Mouse (Mus musculus) T-helper 17 cell (primary cell): ENCODE data around the gene Lamb1.

ENCODE experiments used
- in situ Hi-C, 2 experiments: fragments of 300-600 bp; cut with MboI, MseI; formaldehyde crosslinking; loops; 1 replicate in 1 of 2; 2 replicates in 1 of 2; pipeline ENCODE4 v1.15.1; 2025; ENCODE audit warnings: high pct_unique_total_duplicates in 2 of 2

Lamb1 gene

DNA sequence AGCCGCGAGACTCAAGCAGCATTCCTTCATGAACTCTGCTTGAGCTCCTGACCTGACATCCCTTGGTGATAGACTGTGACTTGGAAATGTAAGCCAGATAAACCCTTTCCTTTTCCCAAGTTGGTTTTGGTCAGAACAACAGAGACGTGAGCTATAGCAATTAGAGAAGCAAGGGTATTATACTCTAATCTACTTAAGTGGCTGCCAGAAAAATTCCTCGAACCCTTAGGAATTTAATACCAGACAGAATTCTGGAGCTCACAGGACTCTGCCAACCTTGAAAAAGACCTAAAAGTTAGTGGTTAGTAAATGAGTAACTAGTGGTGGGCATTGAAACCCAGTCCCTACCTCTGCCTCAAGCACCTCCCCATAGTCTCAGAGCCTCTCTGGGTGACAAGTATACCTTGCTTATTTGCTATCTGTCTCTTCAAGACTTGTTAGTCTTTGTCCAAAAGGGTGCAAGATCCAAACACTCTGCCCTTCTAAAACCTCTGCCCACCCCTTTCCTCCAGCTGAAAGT is 18.6 kb downstream of the Lamb1 start:
- in situ Hi-C loops = no loop called here

GRCm38 (mm10) chr12:31289046-31289445 is 24.0 kb downstream of the Lamb1 start:
- in situ Hi-C loops = no loop called here

- in situ Hi-C loops = no loop called here
These were observed 25.9 kb downstream of the Lamb1 start for GRCm38 (mm10) chr12:31290951-31291350.

GRCm38 (mm10) chr12:31293361-31294142 is 28.5 kb downstream of the Lamb1 start:
- in situ Hi-C loops = no loop called here

- in situ Hi-C loops = no loop called here
These were observed 29.5 kb downstream of the Lamb1 start for GRCm38 (mm10) chr12:31294526-31294925.

DNA sequence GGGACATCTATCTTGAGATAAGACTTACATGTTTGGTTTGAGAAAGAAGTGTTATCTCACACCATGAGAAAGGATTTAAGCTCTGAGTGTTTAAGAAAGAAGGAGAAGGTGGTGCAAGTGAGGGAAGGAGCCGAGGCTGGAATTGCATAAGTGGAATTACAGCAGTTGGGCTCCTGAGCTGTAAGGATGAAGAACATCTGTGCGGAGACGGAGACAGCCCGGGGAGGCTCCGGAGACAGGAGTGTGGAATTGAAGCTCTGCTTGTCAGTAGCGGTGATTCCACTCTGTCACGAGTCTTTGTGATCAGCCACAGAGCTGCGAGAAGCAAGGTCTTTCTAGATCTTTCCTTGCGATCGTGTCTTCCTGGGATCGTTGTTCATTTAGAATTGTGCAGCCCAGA is 30.0 kb downstream of the Lamb1 start:
- in situ Hi-C loops = no loop called here

DNA sequence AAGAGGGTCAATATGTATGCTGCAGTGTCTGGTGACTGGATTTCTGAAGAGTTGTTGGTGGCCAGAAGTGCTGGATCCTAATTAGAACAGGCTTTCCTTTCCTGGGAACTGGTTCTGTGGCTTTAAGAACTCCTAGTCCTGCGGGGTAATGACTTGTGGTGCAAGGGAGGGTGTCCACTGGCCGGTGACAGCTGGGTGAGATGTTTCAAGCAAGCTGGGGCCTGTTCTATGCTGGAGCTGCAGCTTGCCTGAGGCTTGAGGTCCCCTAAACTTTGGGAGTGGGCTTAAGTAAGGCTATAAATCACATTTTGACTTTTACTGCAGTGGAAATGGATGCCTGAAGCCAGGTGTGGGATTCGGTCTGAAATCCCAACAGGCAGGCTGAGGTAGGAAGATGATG is 30.5 kb downstream of the Lamb1 start:
- in situ Hi-C loops = no loop called here

- in situ Hi-C loops = no loop called here
These were observed 31.1 kb downstream of the Lamb1 start for GRCm38 (mm10) chr12:31296097-31296496.

GRCm38 (mm10) chr12:31298122-31298521 is 33.1 kb downstream of the Lamb1 start:
- in situ Hi-C loops = no loop called here

GRCm38 (mm10) chr12:31298530-31298929 is 33.5 kb downstream of the Lamb1 start:
- in situ Hi-C loops = no loop called here

DNA sequence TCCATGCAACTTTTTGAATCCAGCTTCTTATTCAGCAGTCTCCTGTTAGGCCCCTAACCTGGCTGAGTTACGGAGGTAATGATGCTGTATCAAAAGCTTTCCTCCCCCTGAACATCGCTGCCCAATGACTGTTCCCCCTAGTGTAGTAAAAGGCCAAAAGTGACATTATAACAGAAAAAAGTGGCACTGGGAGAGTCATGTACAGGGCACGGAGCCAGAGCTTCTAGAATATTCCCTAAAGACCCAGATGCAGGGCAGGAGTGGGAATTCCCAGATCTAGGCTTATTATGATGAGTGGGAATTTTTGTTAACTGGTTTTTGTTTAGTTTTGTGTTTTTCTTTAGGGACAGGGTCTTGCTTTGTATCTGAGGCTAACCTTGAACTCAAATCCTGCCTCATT is 34.1 kb downstream of the Lamb1 start:
- in situ Hi-C loops = no loop called here

DNA sequence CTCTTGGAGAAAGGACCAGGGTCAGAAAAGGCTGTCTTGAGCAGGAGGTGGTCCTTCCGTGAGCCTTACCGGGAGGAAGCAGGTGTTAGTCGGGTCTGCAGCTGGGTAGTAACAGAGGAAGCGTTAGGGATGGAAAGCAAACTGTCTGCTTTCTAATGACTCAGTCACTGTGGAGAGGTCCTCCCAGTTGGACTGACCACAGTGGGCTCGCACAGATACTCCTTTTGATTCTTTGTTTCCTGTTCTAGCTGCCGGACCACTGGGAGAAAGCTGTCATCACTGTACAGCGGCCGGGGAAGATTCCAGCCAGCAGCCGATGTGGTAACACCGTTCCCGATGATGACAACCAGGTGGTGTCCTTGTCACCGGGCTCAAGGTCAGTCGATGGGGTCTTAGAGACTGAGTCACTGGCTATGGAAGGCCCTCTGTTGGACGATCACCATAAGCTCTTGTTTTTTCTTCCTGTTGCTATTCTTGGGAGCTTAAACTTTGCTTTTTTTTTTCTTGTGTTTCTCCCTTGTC is 34.7 kb downstream of the Lamb1 start:
- in situ Hi-C loops = no loop called here

GRCm38 (mm10) chr12:31300276-31300675 is 35.2 kb downstream of the Lamb1 start:
- in situ Hi-C loops = no loop called here

DNA sequence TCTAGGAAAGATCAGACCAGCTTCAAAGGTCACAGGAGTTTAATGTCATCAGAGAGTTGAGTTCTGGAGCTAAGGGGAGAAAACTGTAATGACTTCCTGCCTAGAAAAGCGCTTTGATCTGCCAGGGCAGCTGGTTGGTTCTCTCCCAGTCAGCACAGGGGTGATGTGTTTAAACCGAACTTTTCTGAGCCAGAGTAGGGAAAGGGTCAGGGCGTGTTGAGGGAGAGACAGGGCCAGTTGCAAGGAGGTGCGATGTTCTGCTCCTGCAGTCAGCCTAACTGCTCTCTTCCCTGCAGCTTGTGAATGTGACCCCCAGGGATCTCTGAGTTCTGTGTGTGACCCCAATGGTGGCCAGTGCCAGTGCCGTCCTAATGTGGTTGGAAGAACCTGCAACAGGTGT is 37.2 kb downstream of the Lamb1 start:
- in situ Hi-C loops = no loop called here

DNA sequence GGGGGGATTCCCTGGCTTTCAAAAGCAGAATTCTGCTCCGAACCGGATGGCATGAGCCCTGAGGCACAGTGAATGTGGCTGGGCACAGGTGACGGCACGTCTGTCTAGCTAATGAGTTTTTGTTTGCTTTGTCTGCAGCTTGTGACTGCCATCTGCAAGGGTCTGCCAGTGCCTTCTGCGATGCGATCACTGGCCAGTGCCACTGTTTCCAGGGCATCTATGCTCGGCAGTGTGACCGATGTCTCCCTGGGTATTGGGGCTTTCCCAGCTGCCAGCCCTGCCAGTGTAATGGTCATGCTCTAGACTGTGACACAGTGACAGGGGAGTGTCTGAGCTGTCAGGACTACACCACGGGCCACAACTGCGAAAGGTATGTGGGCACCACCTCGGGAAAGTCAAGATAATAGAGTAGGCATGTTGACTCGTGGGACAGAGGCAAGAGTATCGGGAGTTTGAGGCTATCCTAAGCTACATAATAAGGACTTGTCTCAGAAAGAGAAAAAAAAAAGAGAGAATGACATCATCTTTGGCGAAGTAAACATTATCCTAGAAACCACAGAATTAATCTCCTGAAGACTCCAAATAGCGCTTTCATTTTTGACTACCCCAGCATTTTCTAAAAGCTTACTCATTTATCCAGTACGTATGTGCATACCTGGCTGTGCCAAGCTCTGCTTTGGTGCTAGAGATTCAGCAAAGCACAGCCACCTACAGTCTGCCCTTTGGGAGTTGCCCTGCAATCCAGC is 37.9 kb downstream of the Lamb1 start:
- in situ Hi-C loops = no loop called here

GRCm38 (mm10) chr12:31306075-31306675 is 41.1 kb downstream of the Lamb1 start:
- in situ Hi-C loops = no loop called here

DNA sequence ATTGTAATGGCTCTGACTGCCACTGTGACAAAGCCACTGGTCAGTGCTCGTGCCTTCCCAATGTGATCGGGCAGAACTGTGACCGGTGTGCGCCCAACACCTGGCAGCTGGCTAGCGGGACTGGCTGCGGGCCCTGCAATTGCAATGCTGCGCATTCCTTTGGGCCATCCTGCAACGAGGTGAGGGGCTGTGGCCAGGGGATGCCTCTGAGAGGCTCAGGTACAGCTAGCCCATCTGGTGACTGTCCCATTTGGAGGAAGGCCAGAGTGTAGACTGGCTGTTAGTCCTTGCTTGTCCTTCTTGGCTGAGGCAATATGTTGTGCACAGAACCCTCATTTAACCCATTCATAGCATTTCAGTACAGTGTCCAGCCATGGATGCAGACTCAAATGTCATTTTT is 42.0 kb downstream of the Lamb1 start:
- in situ Hi-C loops = no loop called here

- in situ Hi-C loops = no loop called here
These were observed 42.7 kb downstream of the Lamb1 start for GRCm38 (mm10) chr12:31307756-31308155.

DNA sequence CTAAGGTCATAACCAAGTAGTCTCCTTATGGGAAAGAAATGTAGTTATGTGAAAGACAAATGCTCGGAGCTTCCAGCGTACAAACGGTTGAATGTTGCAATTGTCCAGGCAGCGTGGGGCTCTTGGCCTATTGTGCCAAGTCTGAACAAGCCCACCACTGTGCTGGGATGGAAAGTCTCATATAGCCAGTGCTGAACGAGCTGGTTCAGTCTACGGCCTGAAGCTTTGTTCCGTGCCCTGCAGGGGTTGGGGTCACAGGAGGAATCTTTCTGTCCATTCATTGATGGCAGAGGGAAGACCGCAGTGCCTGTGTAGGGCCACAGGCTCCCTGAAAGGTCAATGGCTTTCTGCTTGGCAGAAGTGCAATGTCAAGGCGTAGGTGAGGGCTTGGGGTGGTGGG is 45.7 kb downstream of the Lamb1 start:
- in situ Hi-C loops = no loop called here

GRCm38 (mm10) chr12:31311671-31312265 is 46.7 kb downstream of the Lamb1 start:
- in situ Hi-C loops = no loop called here

GRCm38 (mm10) chr12:31312281-31312680 is 47.2 kb downstream of the Lamb1 start:
- in situ Hi-C loops = no loop called here

DNA sequence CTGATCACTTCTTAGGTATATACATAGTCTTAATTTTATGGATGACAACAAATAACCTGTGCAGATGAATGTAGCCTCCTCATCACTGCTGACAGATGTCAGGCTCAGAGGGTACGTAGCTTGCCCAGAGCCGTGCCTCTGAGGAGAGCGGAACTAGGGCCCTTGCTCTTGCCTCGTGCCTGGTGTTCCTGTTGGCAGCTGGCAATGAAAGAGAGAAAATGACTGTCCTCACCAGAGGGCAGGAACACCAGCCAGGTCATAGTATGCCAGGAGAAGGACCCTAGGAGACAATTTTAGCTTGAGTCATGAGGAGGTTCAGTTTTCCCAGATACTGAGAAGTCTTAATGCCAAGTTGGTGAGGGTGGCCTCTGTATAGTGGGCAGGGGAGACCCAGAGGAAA is 48.1 kb downstream of the Lamb1 start:
- in situ Hi-C loops = no loop called here
